Mouse (Mus musculus) spleen, adult 2 months (tissue): ENCODE measurements at regions not wholly inside any gene's neighbourhood (a gene's known extent, or its start where the extent isn't known, plus 50 kb on each side); places are given as distances from the start of the nearest gene placed in this dataset.

Experiments used
- CTCF ChIP-seq: fragments of 200-500 bp; IDR thresholded peaks from 2 replicates; pipeline ENCODE4 v1.5.1; 2011; ENCODE audit warnings: mild to moderate bottlenecking, inconsistent platforms; ENCODE audit not compliant: insufficient read depth, insufficient read length, insufficient replicate concordance; ENCODE audit errors: extremely low read depth
- POLR2A ChIP-seq: fragments of 200-500 bp; IDR thresholded peaks from 2 replicates; pipeline ENCODE4 v1.6.1; 2011; ENCODE audit warnings: low read depth, low read length, inconsistent platforms

DNA sequence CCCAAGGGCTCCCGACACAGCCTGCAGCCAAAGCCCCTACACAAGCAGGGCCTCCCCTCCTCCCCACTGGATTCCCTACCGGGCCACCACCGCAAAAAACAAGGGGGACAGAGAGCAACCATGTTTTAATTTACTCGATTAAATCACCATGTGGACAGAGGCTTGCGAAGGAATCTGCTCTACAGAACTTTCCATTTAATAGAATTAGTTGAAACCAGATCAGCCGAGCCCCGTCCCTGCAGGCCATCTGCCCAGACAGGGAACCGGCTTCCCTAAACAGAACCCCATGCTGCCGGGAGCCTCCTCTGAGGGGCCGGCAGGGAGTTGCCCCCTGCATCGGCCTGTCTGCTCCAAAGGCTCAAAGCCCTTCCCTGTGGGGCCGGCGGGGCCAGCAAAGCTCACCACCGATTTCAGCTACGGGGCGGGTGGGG, 77.5 kb upstream of the Msx1 start:
- TF ChIP-seq CTCF (no peak), POLR2A (no peak)
